Mouse (Mus musculus) hindbrain, embryonic 14.5 days (tissue): ENCODE data around the gene Snx10. TPM values are rescaled to one million over a fixed set of nuclear protein-coding genes. Genes with fewer than 3 reads are reported as not detected.
A peak's percentile ranks its signal among the peaks of the same experiment; 100 is the strongest.

Source experiments
- ATAC-seq: fragments of 200-750 bp; cut with Nextera tagmentation; 2 replicates; pipeline ENCODE4 v1.8.0; 2017; ENCODE audit warnings: moderate number of reproducible peaks, mild to moderate bottlenecking, moderate TSS enrichment, moderate library complexity; ENCODE audit not compliant: low FRiP score
- DNase-seq: peaks from one replicate; pipeline ENCODE4 v3.0.0-alpha.2; 2015; ENCODE audit warnings: low spot score
- H3K27ac ChIP-seq: fragments of 300-500 bp; sonication (generic); 2 replicates; pipeline ENCODE4 v1.5.1; 2014; ENCODE audit warnings: mild to moderate bottlenecking, moderate library complexity
- H3K27me3 ChIP-seq: fragments of 300-500 bp; sonication (generic); 2 replicates; pipeline ENCODE4 v1.6.1; 2014; ENCODE audit warnings: mild to moderate bottlenecking, low read length, mixed read lengths; ENCODE audit not compliant: control insufficient read depth, insufficient read depth
- H3K36me3 ChIP-seq: fragments of 300-500 bp; sonication (generic); replicated peaks from 2 replicates; pipeline ENCODE4 v1.6.1; 2014; ENCODE audit not compliant: control insufficient read depth, insufficient read depth
- H3K4me1 ChIP-seq: fragments of 300-500 bp; sonication (generic); replicated peaks from 2 replicates; pipeline ENCODE4 v1.6.1; 2014; ENCODE audit warnings: antibody characterized with exemption, low read length, mixed read lengths; ENCODE audit not compliant: control insufficient read depth, insufficient read depth
- H3K4me2 ChIP-seq: fragments of 300-500 bp; sonication (generic); replicated peaks from 2 replicates; pipeline ENCODE4 v1.6.1; 2014; ENCODE audit warnings: mild to moderate bottlenecking, moderate library complexity
- H3K4me3 ChIP-seq: fragments of 300-500 bp; sonication (generic); replicated peaks from 2 replicates; pipeline ENCODE4 v1.5.1; 2014; ENCODE audit warnings: mild to moderate bottlenecking, low read length
- H3K9ac ChIP-seq: fragments of 300-500 bp; sonication (generic); 2 replicates; pipeline ENCODE4 v1.6.1; 2014
- H3K9me3 ChIP-seq: fragments of 300-500 bp; sonication (generic); 2 replicates; pipeline ENCODE4 v1.6.1; 2016; ENCODE audit warnings: low read length; ENCODE audit not compliant: control insufficient read depth
- WGBS: fragments of 180-500 bp; shearing (Covaris S2); extraction: QIAGEN DNeasy Blood & Tissue Kit; methylation state at CpG from one replicate; pipeline ENCODE4 v1.1.7; 2014; 5-methylcytosine and 5-hydroxymethylcytosine counted together
- polyA plus RNA-seq: library from polyadenylated mRNA; unstranded; fragments of >200 nt; fragmentation: Nextera tagmentation; extraction: Ambion mirVana; gene quantifications from 2 replicates; pipeline ENCODE4 v1.2.1, GENCODE M21; 2014

The Snx10 gene
- polyA plus RNA-seq, 1 experiment from 2014 or later = 60.3 TPM

- H3K4me3 ChIP-seq = no peak overlapping the region
- H3K27ac ChIP-seq = no peak overlapping the region
- no peaks in the 10 kb centered on the region for H3K9me3 ChIP-seq
- DNase-seq (no peak), ATAC-seq (no peak)
- H3K9ac ChIP-seq = no peak overlapping the region
- no peak overlapping the region for H3K4me2 ChIP-seq
- H3K36me3 ChIP-seq = 0 out of 2 replicates have a peak, but pooled peaks cover 3% of the 10 kb centered on the region
- H3K4me1 ChIP-seq = no peaks in the 10 kb centered on the region
- 92% methylated on average over 4 of the region's 4 CpGs for WGBS
- no peaks in the 10 kb centered on the region for H3K27me3 ChIP-seq
These were observed 49.4 kb downstream of the Snx10 start for GRCm38 (mm10) chr6:51573136-51573535.

GRCm38 (mm10) chr6:51574132-51574531 is 50.4 kb downstream of the Snx10 start:
- Histone ChIP-seq H3K36me3 (0 out of 2 replicates have a peak, but pooled peaks cover 3% of the 10 kb centered on the region), H3K4me1 (no peaks in the 10 kb centered on the region), H3K27me3 (no peaks in the 10 kb centered on the region), H3K27ac (no peak overlapping the region), H3K4me2 (no peak overlapping the region), H3K4me3 (no peak overlapping the region), H3K9ac (no peak overlapping the region), H3K9me3 (no peaks in the 10 kb centered on the region)
- WGBS = 92% methylated on average over 13 of the region's 13 CpGs
- ATAC-seq (no peak), DNase-seq (no peak)

- no peak overlapping the region for H3K27ac ChIP-seq
- H3K4me2 ChIP-seq = no peak overlapping the region
- no peak overlapping the region for H3K4me3 ChIP-seq
- DNase-seq = no peak
- no peaks in the 10 kb centered on the region for H3K9me3 ChIP-seq
- WGBS = 86% methylated on average over 4 of the region's 4 CpGs
- 0 out of 2 replicates have a peak, but pooled peaks cover 7% of the 10 kb centered on the region for H3K36me3 ChIP-seq
- H3K27me3 ChIP-seq = no peaks in the 10 kb centered on the region
- ATAC-seq = no peak
- no peaks in the 10 kb centered on the region; the same call in 1 of the 2 replicates for H3K4me1 ChIP-seq
- no peak overlapping the region for H3K9ac ChIP-seq
These were observed 54.7 kb downstream of the Snx10 start for GRCm38 (mm10) chr6:51578415-51578814.

DNA sequence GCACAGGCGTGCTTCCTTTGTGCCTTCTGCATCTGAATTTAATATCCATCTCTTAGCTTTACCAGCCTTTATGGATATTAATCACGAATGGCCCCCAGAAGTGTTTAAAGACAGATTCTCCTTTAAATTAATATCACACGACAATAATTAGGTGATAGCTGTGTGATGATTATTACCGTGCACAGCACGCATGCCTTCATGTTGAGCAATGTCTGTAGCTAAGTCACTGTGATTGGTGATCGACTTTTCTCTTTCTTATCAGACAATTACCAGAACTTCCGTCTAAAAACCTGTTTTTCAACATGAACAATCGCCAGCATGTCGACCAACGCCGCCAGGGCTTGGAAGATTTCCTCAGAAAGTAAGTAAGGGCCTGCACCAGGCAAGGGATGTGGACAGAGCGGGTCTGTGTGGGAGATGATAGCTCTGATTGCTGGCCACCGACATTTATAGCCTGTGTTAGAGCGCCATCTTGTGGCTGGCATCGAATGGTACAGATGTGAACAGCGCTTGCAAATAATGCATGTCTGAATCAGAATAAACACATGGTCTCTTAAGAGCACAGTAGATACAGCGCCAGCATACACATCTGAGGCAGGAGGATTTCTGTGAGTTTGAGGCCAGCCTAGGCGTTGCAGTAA is 56.5 kb downstream of the Snx10 start:
- Histone ChIP-seq H3K4me3 (no peak overlapping the region), H3K27me3 (no peaks in the 10 kb centered on the region), H3K9ac (no peak overlapping the region), H3K4me1 (no peaks in the 10 kb centered on the region; the same call in 1 of the 2 replicates), H3K9me3 (no peaks in the 10 kb centered on the region), H3K4me2 (no peak overlapping the region), H3K36me3 (0 out of 2 replicates have a peak, but pooled peaks cover 9% of the 10 kb centered on the region), H3K27ac (0 out of 2 replicates have a peak overlapping the region, but pooled peaks have one; percentile 22)
- ATAC-seq (peak; percentile 81), DNase-seq (peak; percentile 98)
- 27% methylated on average over 18 of the region's 18 CpGs for WGBS

GRCm38 (mm10) chr6:51581418-51581817 is 57.7 kb downstream of the Snx10 start:
- ATAC-seq = no peak

DNA sequence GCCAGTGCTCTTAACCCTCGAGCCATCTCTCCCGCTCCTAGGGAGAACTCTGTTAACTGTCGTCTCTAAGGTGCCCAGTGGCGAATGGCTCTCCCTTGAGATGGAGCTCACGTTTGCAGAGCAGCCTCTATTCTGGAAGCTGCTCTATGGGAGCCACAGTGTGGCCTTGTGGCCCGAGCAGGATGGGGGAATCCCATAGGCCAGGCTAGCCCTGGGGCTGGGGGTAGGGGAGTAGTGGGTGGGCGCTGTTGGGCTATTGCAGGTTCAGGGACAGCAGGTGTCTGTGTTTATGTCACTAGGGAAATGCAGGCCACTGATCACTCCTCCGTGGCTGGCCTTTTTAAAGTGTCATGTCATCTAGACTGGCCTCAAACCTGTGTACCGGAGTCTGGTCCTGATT is 58.4 kb downstream of the Snx10 start:
- 77% methylated on average over 9 of the region's 9 CpGs for WGBS
- Histone ChIP-seq H3K36me3 (0 out of 2 replicates have a peak, but pooled peaks cover 6% of the 10 kb centered on the region), H3K9me3 (no peaks in the 10 kb centered on the region), H3K4me3 (no peak overlapping the region), H3K4me1 (peaks cover 10% of the 10 kb centered on the region; the same call in 1 of the 2 replicates), H3K27me3 (no peaks in the 10 kb centered on the region), H3K4me2 (no peak overlapping the region), H3K9ac (no peak overlapping the region), H3K27ac (no peak overlapping the region)
- DNase-seq (no peak), ATAC-seq (no peak; the same call in 1 of the 2 replicates)

More at GRCm38 (mm10) chr6:51581418-51581817, 57.7 kb downstream of the Snx10 start:
- H3K4me2 ChIP-seq = no peak overlapping the region
- no peaks in the 10 kb centered on the region for H3K9me3 ChIP-seq
- 36% methylated on average over 9 of the region's 9 CpGs for WGBS
- H3K4me1 ChIP-seq = peaks cover 4% of the 10 kb centered on the region; the same call in 1 of the 2 replicates
- H3K27ac ChIP-seq = peak overlapping the region; percentile 58; the same call in 1 of the 2 replicates
- H3K9ac ChIP-seq = no peak overlapping the region
- no peak overlapping the region for H3K4me3 ChIP-seq
- H3K27me3 ChIP-seq = no peaks in the 10 kb centered on the region
- 0 out of 2 replicates have a peak, but pooled peaks cover 9% of the 10 kb centered on the region for H3K36me3 ChIP-seq
- DNase-seq = no peak

- H3K4me3 ChIP-seq = no peak overlapping the region
- peak overlapping the region; percentile 56; the same call in 1 of the 2 replicates for H3K27ac ChIP-seq
- DNase-seq (peak; percentile 86), ATAC-seq (peak; percentile 22; the same call in 1 of the 2 replicates)
- H3K27me3 ChIP-seq = no peaks in the 10 kb centered on the region
- no peak overlapping the region for H3K4me2 ChIP-seq
- 0 out of 2 replicates have a peak, but pooled peaks cover 14% of the 10 kb centered on the region for H3K36me3 ChIP-seq
- no peak overlapping the region for H3K9ac ChIP-seq
- peaks cover 33% of the 10 kb centered on the region for H3K4me1 ChIP-seq
- no peaks in the 10 kb centered on the region for H3K9me3 ChIP-seq
- WGBS = 16% methylated on average over 8 of the region's 8 CpGs
These were observed 62.3 kb downstream of the Snx10 start for GRCm38 (mm10) chr6:51585980-51586379.

DNA sequence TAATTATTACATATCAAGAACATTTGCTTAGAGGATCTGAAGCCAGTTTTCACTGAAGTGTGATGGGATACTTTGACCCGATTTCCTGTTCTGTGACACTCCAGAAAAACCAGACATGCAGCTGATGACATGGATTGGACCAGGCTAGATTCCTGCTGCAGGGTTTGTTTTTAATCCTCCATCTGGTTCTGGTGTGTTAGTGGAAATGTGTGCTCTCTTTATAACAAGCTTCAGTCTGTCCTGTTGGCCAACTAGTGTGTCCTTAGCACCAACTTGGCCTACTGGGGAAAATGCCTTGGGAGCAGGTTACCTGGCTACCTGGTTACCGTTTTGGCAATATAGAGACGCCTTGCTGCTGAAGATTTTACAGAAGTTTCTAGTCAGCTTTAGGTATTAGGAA is 63.6 kb downstream of the Snx10 start:
- no peak overlapping the region for H3K9ac ChIP-seq
- no peak overlapping the region for H3K4me2 ChIP-seq
- H3K9me3 ChIP-seq = no peaks in the 10 kb centered on the region
- H3K27ac ChIP-seq = peak overlapping the region; percentile 100
- H3K36me3 ChIP-seq = 0 out of 2 replicates have a peak, but pooled peaks cover 10% of the 10 kb centered on the region
- H3K4me3 ChIP-seq = no peak overlapping the region
- H3K27me3 ChIP-seq = no peaks in the 10 kb centered on the region
- DNase-seq (no peak), ATAC-seq (no peak)
- peaks cover 43% of the 10 kb centered on the region for H3K4me1 ChIP-seq
- WGBS = 94% methylated on average over 3 of the region's 3 CpGs

- Histone ChIP-seq H3K27ac (peak overlapping the region; percentile 100), H3K36me3 (0 out of 2 replicates have a peak, but pooled peaks cover 8% of the 10 kb centered on the region), H3K9ac (peak overlapping the region; percentile 91), H3K27me3 (no peaks in the 10 kb centered on the region), H3K4me2 (peak overlapping the region; percentile 85), H3K4me1 (peaks cover 65% of the 10 kb centered on the region), H3K4me3 (peak overlapping the region; percentile 38; the same call in 1 of the 2 replicates), H3K9me3 (no peaks in the 10 kb centered on the region)
- ATAC-seq = no peak
- WGBS = 71% methylated on average over 1 of the region's 1 CpGs
- no peak for DNase-seq
These were observed 67.6 kb downstream of the Snx10 start for GRCm38 (mm10) chr6:51591264-51591663.
